Mouse (Mus musculus): ENCODE results near the gene 1700001C19Rik.

1700001C19Rik gene

DNA sequence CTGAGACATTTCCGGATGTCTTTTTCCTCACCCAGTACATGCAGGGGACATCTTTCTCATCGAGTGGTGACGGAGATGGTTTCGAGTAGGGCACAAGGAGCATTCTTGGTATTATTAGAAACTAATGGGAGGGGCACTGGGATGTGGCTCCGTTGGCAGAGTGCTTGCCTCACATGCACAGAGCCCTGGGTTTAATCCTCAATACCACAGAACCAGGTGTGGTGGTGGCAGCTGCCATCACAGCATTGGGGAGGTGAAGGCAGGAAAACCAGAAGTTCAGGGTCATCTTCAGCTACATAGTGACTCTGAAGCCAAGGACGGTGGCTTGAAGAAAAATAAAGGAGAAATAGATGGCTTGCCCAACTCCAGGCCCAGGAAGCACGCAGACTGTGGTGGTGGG lies 25.0 kb upstream of the 1700001C19Rik start:
- DNase-seq (ENCODE audit: low spot score in 2 of 2), result no peak

DNA sequence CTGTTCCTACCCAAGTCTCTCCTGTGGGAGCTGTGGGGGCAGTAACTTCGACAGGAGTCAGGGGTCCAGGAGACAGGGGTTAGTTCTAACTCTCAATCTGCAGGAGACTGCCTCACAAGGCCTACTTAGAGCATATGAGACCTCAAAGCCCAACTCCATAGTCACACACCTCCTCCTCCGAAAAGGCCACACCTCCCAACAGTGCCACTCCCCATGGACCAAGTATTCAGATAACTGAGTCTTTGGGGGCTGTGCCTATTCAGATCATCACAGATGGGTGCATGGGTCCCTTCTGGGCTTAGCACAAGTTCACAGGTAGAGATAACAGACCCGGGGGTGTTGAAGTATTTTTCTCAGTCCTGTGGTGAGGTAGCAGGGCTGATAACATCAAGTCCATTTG lies 24.5 kb upstream of the 1700001C19Rik start:
- no peak for DNase-seq (ENCODE audit: low spot score in 2 of 2)

- DNase-seq (ENCODE audit: low spot score in 2 of 2), result no peak
Measured at GRCm38 (mm10) chr17:47459341-47459919, 22.3 kb upstream of the 1700001C19Rik start.

DNA sequence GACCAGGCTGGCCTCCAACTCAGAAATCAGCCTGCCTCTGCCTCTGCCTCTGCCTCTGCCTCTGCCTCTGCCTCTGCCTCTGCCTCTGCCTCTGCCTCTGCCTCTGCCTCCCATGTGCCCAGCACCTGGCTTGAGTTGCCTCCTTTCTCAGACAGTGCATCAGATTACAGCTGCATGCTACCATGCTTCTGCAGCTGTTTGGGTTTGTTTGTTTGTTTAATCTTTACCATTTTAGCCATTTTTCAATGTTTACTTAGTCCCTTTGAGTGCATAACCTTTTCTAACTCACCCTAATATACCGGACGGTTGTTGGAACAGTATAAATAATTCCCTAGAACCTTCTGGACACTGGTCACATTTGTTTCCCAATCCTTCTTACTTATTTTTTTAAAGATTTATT lies 21.8 kb upstream of the 1700001C19Rik start:
- DNase-seq (ENCODE audit: low spot score in 2 of 2), result no peak

- no peak for DNase-seq (ENCODE audit: low spot score in 2 of 2)
Measured at GRCm38 (mm10) chr17:47458310-47458709, 21.1 kb upstream of the 1700001C19Rik start.

DNA sequence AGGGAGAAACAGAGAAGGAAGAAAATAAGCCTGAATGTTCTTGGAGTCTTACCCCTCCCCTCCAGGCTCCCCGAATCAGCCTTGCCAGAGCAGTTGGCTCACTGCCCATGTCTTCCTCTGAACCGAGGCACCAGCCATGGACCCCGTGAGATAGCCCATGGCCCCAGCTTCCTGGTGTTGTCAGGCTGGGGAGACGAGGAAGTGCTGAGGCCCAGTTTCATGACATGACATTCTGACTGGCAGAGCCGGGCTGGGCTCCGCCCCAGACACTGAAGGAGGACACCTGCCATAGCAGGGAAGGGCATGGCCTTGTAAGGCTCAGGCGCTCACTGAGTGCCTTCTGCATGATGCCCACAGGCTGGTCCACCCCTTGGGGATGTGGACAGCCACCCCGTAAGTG lies 17.5 kb upstream of the 1700001C19Rik start:
- peak; percentile 39 to 63 for DNase-seq (ENCODE audit: low spot score in 2 of 2)

DNA sequence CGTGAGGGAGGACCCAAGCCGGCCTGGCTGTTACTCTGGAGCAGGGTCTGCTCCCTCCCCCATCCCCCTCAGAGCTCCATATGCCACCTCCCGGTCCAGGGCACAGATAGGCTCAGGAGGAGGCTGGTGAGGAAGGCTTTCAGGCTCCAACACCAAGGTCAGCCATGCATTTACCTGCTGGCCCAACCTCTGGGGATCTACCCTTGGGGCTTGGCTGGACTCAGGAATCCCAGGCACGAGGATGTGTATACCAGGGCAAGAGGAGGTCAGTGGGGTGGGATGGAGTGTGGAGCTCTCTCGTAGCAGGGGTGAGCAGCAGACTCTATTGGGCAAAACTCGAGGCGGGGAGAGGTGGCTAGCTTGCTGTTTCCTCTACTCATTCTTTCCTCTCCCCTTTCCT lies 15.7 kb upstream of the 1700001C19Rik start:
- DNase-seq (ENCODE audit: low spot score in 2 of 2), result no peak

GRCm38 (mm10) chr17:47450880-47451565 lies 13.8 kb upstream of the 1700001C19Rik start:
- no peak for DNase-seq (ENCODE audit: low spot score in 2 of 2)

- DNase-seq (ENCODE audit: low spot score in 2 of 2), result no peak
Measured at GRCm38 (mm10) chr17:47450239-47450638, 13.1 kb upstream of the 1700001C19Rik start.

GRCm38 (mm10) chr17:47449432-47449831 lies 12.3 kb upstream of the 1700001C19Rik start:
- no peak for DNase-seq (ENCODE audit: low spot score in 2 of 2)

DNA sequence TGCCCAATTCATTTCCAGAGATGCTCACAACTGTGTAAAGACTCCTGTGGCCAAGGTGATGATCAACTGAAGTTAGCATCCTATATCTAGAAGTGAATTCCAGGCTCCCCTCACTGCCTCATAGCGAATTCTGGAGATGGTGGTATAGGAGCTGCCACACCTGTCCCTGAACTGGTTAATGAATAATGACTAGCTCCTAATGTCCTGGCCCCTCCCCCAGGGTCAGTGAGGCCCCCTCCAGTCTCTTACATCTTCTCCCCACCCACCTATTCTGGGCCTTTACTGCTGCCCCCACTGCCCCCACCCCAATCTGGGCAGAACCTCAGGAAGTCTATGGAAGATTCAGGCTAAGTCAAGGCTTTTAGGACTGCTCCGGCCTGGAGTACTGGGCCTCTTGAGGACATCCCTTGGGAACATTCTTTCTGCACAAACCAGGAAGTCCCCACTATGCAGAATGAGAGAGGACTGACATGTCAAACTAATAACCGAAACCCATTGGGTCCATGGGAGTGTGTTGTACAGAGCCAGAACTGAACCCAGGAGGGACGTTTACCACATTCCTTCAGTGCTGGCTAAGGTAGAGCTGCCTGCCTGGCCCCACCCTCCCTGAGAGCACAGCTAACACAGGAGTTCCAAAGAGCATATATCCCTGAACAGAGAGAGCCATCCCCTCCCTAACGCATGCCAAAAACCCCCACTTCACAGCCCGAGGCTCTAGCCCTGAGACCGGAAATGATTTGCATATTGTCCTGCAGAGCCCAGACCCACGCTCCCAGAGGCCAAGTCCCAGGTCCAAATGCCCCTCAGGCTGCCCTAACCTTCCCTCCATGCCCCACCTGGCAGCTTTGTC lies 11.6 kb upstream of the 1700001C19Rik start:
- DNase-seq (ENCODE audit: low spot score in 2 of 2), result no peak

DNA sequence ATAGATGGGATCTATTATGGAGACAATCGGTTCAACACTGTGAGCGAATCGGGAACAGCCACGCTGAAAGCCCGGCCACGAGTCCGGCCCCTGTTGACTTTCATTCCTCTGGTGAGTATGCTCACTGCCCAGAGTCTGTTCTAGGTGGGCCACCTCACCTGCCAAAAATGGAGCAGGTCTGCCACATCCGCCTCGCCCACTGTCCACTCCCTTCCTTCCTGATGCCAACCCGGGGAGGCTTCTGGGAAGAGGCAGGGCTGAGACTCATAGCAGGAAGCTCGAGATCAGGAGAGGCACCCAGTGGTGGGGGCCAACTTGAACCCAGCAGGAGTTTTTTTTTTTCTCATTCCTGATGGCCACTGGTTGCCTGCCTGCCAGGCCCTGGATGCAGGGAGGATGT lies 9.4 kb upstream of the 1700001C19Rik start:
- no peak for DNase-seq (ENCODE audit: low spot score in 2 of 2)

DNA sequence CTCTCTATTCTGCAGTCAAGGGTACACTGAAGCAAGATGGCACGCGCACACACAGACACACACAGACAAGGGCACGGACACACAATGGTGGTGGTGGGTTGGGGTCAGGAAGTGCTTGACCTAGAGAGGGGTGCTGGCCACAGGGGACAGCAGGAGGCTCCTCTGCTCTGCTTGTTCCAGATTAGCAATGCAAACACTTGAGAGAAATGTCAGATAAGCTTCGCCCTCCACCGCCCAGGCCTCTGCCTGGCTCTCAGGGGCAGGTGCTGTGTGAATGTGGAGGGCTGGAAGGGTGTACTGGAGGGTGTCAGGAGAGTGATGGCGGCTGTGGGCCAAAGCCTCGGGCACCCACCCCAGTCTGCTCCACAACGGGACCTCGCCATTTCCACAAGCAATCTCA lies 8.8 kb upstream of the 1700001C19Rik start:
- no peak for DNase-seq (ENCODE audit: low spot score in 2 of 2)

DNA sequence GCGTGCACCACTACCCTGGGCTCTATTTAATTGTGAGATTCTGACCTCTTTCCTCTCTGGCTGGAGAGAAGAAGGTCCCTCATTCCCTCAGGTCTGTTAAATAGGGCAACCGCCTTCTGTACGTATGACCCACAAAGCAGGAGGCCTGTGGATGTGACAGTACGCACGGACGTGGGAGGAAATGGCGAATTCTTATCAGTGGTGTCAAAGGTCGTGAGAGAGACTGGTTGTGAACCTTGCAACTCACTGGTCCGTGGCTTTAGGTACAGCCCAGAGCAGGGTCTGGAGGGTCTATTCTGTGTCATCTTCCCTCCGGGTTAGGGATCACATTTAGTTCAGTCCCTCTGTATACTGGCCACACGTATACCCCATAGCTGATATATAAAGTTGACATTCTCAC lies 8.3 kb upstream of the 1700001C19Rik start:
- no peak for DNase-seq (ENCODE audit: low spot score in 2 of 2)

GRCm38 (mm10) chr17:47444113-47444512 lies 6.9 kb upstream of the 1700001C19Rik start:
- no peak for DNase-seq (ENCODE audit: low spot score in 2 of 2)

- DNase-seq (ENCODE audit: low spot score in 2 of 2), result no peak
Measured at GRCm38 (mm10) chr17:47442271-47442670, 5.1 kb upstream of the 1700001C19Rik start.

DNA sequence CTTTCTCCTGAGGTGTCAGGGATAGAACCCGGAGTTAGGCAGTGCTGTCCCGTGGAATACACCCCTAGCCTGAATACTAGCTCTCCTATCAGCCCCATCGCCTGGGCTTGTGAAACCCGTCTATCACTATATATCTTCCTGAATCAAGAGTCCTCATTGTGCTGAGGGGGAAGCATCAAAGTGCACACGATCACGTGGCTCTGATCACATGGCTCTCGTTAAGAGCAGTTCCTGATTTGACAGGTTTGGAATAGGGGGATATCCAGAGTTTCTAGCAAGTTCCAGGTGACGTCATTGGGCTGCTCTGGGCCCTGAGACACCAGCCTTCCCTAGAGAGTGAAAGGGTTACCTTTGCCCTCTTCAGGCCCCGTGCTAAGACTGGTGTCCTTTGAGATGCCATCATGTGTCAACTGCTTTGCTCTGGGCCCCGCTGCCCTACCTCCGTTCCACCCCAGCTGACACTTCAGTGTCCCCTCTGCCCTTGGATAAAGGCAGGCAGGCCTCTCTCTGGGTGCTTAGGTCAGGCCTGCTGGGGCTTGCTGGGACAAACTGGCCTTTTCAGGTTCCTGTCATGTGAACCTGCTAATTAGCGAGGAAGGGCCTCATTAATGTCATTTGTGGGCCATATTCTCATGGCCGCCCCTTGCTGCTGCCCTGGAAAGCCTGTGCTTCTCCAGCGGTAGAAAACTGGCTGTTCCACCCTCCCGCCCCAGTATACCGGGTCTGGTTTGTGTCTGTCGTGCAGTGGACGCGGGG lies 4.3 kb upstream of the 1700001C19Rik start:
- no peak for DNase-seq (ENCODE audit: low spot score in 2 of 2)

- DNase-seq (ENCODE audit: low spot score in 2 of 2), result no peak
Measured at GRCm38 (mm10) chr17:47440359-47440890, 3.2 kb upstream of the 1700001C19Rik start.

- DNase-seq (ENCODE audit: low spot score in 2 of 2), result no peak
Measured at GRCm38 (mm10) chr17:47439396-47440028, 2.3 kb upstream of the 1700001C19Rik start.

GRCm38 (mm10) chr17:47438611-47439010 lies 1.4 kb upstream of the 1700001C19Rik start:
- no peak for DNase-seq (ENCODE audit: low spot score in 2 of 2)

DNA sequence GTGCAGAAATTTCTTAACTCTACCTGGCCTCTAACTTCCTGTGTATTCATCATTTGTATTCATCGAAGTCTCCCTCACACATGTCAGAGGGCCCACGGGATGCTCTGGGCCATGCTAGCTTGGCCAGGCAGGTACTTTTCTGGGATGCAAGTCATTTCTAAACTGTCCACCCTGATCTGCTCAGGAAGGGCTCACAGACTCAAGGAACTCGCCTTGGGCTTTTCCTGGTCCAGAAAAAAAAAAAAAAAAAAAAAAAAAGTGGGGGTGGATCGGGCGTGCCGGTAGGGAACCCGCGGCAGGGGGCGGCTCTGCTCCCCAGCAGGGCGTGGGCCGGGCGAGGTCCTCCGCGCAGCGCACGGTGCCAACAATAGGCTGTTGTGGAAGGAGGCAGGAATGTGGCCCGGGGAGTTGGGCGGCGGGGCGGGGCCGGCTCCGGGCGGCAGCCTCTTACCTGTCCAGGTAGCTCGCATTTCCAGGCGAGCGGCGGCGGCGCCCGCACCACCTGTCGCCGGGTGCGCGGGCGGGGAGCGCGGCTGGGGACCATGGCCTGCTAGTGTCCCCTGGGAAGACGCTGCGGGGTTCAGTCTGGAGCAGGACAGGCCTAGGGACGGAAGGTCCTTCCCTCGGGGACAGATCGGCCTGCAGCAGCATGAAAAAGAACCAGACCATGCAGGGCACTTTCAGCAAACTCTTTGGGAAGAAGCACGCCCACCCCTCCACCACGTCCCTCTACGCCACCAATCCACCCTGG lies 845 bp downstream of the 1700001C19Rik start, which contains the start of gene AI661453:
Gene AI661453, plus strand, starts transcription at position 460 of the 751 bp plus-strand sequence.
- no peak for DNase-seq (ENCODE audit: low spot score in 2 of 2)

Measured in spleen, postnatal 10 days (tissue).